Mouse (Mus musculus): ENCODE data around the gene H2al1b. TPM values are rescaled to one million over a fixed set of nuclear protein-coding genes. Genes with fewer than 3 reads are reported as not detected.

Gene H2al1b
- total RNA-seq, 2 experiments from 2014 or later: not detected

GRCm38 (mm10) chrX:11345762-11346161 is 43.5 kb downstream of the H2al1b start:
- no peak for DNase-seq (ENCODE audit: low spot score)

DNA sequence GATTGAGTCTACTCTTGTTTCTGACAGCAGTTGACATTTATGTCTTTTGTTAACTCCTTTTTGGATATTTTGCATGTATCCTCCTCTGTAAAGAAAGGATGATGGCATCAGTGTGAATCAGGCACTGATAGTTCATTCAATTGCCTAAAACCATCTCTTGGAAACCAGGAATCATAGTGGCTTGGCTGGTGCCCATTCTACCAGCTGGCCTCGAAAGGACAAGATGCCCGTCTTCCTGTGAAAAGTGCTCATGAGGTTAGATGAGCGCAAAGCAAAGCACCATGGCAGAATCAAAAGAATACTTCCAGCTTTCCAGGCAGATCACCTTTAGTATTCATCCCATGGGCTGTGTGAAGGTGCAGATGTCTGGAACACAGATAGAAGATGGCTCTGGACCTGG is 44.5 kb downstream of the H2al1b start:
- no peak for DNase-seq (ENCODE audit: low spot score)

Other genes starting within 250 kb of the H2al1b start
- gene H2al1a, start 3.2 kb upstream of the H2al1b start, total RNA-seq (2021): not detected
- gene H2al1c, start 3.2 kb downstream of the H2al1b start, total RNA-seq (2021): not detected
- not detected for gene H2al1d, start 6.4 kb downstream of the H2al1b start, total RNA-seq (2021)
- gene H2al1e, start 9.5 kb downstream of the H2al1b start, total RNA-seq (2021): not detected
- gene H2al1f, start 12.7 kb downstream of the H2al1b start, total RNA-seq (2021): not detected
- gene H2al1g, start 15.8 kb downstream of the H2al1b start, total RNA-seq (2021): not detected
- not detected for gene H2al1h, start 19.1 kb downstream of the H2al1b start, total RNA-seq (2021)
- gene H2al1i, start 22.2 kb downstream of the H2al1b start, total RNA-seq (2021): not detected
- gene H2al1j, start 25.4 kb downstream of the H2al1b start, total RNA-seq (2021): not detected

Data from gastrocnemius, adult 18-20 months (tissue).